Mouse (Mus musculus) T-cell, adult 2 months (primary cell): ENCODE measurements at regions not wholly inside any gene's neighbourhood (a gene's known extent, or its start where the extent isn't known, plus 50 kb on each side); places are given as distances from the start of the nearest gene placed in this dataset.
A peak's percentile ranks its signal among the peaks of the same experiment; 100 is the strongest.

Source experiments
- DNase-seq: peaks from one replicate; pipeline ENCODE4 v3.0.0; 2022; ENCODE audit warnings: low spot score

DNA sequence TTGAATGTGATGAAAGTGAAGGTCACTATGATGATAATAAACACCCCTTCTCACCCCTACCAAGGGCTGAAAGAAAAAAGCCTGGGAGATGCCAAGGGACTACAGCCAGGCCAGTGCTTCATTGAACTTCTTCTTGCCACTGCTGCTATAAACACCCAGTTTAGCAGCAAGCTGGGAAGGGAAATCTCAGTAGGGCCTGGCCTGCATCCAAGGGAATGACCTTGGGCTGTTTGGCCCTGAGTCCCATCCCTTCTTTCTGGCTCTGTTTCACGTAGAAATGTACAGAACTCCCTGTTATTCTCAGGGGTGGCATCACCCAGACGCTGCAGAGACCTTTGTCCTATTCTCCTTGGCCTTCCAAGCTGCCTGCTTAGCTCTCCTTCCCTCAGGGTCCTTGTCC is 450.0 kb upstream of the Tle4 start:
- no peak for DNase-seq

DNA sequence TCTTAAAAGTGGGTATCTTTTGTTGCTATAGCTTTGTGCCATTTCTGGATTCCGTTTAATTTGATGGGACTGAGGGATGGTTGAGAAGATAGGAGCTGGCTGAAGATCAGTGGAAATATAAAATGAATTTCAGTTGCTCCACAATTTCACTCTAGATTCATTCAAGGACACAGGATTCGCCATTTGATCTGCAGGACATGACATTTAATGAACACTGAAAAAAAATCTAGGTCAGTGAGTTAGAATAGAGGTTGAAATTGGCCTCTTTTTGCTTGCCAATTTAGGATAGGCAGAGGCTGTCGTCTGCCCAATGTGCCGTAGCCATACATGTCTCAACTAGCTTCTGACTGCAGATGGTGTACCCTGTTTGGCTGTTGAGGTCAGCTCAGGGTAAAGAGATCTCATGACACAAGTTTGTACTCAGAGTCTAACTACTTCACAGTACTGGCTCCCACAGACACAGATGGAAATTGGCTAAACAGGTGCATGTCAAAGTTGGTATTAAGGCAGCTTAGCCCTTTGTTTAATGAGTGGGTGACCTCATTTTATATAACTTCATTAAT is 449.5 kb upstream of the Tle4 start:
- DNase-seq, result no peak

DNA sequence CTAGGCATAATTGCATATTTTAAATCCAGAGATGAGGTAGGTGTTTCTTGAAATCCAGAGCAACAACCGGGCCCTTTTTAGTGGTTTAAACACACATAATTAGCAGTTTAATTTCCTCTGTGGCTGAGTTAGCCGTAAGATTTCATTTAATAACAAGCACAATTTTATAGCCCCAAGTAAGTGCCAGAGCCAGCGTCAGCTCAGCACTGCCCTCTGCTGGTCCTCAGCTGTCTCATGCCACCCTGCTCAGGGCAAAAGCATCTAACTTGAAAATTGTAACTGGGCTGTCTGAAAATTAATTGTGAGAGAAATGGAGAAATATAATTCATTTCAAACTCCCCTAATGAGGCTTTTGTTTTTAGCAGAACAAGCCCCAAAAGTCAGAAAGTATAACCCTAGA is 437.7 kb upstream of the Tle4 start:
- DNase-seq, result peak; percentile 4

DNA sequence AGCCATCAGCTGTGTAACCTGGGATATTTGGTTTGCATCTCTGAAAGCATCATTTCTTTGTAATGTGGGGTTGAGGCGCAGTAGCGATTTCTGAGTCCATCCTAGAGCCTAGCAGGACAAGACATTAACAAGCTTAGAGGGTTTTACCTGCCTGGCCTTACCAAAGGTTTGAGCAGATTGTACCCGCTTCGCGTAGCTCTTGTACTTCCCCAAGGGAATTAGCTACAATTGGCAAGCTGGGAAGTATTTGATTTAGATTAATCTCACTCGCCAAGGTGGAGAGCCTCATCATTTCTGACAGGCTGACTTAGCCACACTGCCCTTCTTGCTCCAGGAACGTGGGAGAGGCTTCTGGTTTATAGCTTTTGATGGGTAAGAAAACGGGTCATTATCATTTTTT is 436.1 kb upstream of the Tle4 start:
- no peak for DNase-seq

DNA sequence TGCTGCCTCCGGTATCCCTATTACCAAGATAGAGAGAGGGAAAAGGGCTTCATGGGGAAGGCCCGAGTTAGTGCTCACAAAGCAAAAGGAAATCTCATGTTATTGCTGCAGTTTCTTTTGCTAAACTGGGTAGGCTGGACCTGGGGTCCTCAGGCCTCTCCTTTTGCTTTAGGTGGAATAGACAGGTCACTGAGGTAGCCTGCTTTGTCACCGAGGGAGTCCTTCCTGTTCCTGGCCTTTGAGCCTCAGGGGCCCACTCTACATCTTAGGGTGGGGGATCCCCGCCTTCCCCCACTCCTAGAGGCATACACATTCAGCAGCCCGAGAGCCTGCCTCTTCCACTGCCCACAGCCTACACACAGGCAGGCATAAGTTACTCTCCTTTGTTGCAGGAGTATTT is 435.5 kb upstream of the Tle4 start:
- DNase-seq, result no peak

DNA sequence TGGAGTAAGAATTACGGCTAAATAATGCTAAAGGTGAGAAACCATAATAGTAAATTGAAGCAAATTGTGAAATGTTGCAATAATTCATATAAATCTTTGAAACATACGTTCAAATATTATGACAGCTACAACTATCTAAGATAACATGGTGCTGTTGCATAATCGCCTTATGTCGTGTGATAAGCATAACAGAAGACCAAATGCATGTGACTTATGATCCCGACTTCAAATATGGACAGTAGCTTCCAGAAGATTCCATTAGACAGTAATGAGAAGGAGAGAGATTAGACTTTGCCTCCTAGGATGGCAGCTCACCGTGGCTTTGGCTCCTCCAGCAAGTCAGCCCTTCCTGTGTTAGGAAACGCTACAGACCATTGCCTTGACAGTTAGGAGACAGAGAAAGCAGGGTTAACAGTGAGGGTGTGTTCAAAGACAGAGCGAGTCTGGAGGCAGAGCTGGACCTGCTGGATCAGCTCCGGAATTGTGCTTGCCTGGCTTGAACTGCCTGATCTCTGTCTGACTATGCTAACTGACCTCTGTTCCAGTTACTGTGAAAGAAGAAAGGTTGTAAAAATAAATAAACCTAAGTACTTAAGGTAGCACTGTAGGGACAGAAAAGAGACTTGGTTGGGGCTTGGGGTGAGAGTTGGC is 434.6 kb upstream of the Tle4 start:
- DNase-seq, result no peak

DNA sequence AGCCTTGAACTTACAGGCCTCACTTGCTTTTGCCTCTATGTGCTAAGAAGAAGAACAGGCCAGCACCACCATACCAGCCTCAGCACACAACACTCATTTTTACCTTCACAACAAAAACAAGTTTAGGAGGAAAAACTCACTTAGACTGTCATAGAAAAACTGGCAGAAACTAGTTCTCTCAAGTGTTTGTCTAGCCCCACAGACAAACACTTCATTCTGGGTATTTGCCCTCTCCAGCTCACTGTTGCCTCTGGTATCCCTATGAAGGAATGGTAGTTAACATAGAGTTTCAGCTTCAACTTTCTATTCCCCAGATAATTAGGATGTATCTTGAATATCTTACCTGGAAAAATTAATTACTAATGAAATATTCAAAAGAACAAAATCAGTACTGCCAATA is 433.6 kb upstream of the Tle4 start:
- DNase-seq, result no peak

DNA sequence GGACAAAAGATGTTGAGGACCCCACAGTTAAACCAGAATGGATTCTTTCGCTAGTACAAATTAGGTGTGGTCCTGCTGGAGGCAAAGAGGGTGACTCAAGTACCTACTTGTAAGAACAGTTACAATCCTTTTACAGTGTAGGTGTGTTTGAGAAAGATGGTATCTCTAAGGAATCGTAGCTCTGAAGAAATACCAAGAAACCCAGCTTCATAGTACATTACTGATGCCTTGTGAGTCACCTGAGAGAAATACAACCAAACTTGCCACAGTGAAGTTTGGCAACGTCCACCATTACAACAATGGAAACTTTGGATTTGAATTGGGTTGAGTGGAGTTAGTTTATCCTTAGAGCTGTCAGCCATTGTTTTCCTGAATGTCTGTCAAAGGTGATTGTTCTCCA is 405.7 kb upstream of the Tle4 start:
- DNase-seq, result no peak

DNA sequence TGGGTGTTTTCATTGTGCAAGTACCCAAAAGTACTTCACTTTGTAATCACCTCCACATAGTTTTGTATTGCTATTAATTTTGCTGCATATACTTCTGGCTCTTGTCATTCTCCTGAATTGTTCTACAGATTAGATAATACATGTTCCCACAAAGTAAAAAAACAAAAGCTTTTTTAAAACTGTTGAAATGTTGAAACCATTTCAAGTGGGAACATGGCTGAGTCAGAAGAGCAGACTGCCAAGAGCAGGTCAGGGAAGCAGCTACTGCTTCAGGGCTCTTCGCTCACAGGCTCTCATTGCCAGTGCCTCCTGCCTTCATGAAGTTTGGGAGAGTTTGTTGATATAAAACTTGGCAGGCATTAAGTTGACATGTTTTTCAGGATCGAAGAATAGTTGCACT is 395.5 kb upstream of the Tle4 start:
- DNase-seq, result no peak

DNA sequence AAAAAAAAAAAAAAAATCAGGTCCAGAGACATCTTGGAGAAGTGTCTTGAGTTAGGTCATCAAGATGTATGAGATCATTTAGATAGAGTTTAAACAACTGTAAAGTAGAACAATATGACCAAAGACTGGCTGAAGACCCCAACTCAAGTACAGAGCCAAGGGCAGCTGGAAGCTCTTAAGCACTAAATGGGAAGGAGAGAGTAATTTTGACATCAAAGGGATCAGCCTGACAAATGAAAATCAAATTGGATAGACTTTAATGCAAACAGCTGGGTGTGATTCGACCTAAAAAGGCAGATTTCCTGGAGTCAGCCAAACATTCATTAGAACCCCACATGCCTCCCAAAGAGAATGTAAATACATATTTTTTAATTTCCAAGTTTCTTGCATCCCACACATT is 372.3 kb upstream of the Tle4 start:
- DNase-seq, result no peak

DNA sequence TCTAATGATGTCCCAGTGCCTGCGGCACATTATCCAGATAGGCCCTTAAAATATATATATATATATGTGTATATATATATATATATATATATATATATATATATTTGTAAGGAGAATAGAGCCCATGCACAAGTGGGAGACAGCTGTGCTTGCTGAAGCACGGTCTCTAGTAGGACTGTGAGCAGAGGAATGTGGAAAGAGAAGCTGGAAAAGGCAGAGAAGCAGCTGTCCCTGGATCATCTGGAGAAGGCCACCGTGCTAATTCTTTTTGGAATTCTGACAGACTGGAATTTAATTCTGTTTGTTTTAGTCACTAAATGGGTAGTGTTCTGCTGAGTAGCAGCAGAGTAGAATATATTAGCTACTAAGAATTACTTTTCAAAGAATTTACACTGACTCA is 370.4 kb upstream of the Tle4 start:
- DNase-seq, result no peak

DNA sequence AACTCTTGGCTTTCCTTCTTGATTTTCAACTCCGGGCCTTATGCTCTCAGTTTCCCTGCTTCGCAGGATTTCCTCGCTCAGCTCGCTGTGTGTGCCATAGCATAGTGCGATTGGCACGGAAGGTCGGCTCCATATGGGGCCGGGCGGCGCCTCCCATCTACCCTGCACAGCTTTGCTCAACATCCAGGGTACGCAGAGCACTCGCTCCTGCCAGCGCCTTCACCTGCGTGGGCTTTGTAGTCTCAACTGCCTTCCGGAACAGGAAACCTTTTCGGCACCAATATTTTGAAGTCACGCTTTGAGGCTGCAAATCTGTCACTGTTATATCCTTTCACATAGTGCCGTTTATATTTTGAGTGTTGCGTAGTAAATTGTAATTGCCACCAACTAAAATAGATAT is 359.9 kb upstream of the Tle4 start:
- DNase-seq, result no peak

DNA sequence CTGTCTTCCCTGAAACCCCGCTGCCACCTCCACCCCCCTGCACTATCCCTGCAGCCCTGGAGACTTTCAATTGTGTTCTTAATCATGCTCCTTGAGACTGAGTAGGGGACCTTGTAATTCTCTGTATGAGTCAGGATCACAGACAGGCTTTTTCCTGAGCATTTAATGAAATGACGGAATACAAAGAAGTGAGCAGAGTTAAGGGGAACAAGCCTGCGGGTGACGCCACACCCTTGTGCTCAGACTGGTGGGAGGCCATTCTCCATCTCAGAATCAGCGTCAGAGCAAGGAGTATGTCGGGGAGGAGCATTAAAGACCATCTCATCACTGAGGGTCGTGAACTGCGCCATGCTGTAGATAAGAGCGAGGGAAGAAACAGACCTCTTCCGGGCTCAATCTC is 359.3 kb upstream of the Tle4 start:
- no peak for DNase-seq

DNA sequence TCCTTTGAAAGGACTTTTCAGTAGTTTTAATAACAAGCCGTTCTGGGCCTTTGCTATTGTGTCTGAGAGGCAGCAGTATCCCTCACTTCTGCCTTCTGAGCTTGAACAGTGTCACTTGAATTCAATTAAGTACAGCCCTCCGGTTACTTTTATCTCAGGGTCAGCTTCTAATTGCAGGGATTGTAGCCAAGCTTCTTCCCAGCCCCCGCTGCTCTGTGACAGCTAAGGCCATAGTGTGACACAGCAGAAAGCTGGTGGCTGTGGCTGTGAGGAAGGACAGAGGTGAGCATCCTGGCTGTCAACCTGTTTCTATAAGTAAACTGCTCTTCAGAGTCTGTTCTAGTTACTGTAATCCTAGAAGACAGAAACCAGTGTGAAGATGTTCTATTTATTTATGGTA is 358.5 kb upstream of the Tle4 start:
- no peak for DNase-seq

DNA sequence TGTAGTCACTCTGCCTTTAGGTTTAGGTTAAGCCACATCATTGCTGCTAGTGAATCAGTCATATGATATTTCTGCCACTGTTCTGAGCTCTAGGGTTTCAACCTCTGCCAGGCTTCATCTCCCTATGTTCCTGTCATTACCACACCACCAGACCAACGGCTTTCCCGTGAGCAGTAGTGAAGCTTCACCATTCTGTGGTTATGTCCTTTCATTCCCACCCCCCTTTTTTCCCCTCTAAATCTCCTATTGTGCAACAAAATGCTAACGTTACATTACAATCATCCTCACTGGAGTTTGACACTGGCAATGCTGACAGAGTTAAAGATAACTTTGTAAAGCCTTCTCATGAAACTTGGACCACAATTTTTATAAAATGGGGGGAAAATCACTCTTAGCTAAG is 358.1 kb upstream of the Tle4 start:
- no peak for DNase-seq

DNA sequence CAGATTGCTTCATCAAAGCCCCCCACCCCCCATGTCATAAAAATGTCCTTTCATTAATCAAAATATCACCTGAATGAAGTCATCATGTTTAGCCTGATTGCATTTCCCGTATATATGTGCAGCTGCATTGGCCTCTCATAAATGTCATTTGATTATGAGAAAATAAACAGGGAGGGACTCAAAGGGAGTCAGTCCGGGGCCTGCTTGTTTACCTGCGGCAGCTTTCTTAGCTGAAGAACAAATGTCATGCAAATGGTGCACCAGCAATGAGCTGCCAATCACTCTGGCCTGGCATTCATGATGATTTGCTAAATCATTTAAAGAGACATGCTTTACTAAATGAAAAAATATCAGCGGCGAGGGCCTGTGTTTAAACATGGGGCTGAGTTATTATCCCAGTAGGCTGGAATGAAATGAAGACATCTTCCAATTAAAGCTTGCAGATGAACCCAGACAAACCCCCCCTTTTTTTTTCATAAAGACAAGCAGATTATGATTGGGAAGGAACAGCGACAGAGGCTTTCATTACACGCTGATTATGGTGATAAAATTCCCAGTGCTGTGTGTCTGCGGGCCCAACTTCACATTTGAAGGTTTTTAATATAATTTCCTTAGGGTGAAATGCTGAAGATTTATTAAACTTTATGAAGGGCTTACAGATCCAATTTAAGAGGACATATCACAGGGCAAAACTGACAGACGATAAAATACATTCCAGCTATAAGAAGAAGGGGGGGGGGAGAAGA is 342.5 kb upstream of the Tle4 start:
- DNase-seq, result no peak

DNA sequence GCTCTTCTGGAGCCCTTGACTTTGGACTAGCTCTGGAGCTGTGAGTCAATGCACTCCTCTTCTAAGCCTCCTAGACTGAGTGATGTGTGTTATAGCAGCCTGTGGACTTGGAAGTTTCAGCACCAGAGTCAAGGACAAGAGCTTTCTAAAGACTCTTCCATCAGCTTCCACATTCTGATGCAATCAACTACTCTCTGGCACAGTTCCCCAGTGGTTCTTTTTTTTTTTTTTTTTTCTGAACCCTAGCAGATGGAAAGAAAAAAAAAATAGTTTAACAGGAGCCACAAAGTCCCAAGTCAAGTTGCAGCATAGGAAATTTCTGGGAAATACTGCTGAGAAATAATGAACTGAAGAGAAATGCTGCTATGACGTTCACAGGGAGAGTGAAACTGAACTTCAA is 324.4 kb upstream of the Tle4 start:
- DNase-seq, result no peak

DNA sequence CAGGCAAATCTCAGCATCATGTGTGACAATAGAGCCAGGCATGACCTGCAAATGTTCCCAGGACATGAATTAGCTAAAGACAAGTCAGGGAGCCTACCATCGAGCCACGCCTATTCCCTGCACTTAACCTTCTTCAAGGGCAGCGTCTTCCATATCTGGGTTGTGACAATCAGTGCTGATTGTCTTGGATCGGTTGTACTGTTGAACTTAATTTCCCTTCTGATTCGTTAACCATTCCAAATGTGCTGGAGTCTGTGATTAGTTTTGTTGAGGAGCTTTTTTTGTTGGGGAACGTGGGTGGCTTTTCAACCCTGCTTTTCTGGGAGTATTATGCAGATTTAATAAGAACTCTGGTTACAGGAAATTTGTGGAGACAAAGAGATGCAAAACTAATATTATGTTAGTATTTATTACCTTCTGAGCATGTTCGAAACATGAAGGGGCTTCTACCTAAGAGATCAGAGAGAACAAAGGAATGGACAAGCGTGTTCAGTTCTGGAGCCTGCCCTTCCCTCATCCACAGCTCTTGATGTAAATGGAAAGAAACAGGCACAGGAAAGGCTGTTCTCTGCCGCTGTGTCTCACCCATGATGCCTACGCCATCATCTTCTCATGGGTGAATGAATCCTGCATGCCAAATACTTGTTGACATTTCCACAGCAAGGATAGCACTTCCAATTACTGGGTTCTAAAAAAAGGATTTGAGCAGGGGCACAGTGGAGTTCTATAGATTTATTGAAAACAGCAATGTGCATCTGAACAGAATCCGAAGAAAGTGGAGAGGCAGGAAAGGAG is 313.4 kb upstream of the Tle4 start:
- DNase-seq, result no peak

DNA sequence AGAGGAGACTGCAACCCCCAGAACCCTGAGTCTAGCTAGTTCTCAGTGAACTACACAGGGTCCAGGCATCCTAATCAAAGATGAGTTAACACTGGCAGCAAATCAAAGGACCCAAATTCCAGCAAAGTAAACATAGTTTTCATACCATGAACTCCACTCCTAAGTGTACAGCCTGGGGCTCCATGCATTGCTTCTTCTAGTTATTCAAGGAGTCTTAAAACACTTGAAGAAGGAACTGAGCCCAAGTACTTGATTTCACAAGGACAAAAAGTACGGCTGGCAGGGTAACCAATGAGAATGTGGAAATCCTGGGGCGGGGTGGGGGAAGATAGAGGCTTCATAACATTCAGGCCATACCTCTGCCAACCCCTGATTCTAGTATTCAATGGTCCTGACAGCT is 297.0 kb upstream of the Tle4 start:
- DNase-seq, result no peak

DNA sequence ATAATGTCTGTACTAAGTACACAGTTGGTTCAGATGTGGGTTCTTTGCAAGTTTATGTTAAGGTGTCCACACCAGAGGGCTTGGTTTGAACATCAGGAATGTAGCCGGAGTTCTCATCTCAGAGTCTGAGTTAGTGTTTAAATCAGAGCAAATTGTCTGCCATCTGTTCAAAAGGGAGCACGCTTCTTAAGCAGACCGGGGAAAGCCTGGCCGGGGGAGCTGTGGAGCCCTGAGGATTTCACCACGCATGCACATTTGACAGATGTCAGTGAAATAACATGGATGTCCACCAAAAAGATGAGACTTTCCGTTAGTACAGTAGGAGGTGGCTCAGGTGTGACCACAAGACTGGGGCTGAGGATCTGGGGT is 294.5 kb upstream of the Tle4 start:
- DNase-seq, result no peak

DNA sequence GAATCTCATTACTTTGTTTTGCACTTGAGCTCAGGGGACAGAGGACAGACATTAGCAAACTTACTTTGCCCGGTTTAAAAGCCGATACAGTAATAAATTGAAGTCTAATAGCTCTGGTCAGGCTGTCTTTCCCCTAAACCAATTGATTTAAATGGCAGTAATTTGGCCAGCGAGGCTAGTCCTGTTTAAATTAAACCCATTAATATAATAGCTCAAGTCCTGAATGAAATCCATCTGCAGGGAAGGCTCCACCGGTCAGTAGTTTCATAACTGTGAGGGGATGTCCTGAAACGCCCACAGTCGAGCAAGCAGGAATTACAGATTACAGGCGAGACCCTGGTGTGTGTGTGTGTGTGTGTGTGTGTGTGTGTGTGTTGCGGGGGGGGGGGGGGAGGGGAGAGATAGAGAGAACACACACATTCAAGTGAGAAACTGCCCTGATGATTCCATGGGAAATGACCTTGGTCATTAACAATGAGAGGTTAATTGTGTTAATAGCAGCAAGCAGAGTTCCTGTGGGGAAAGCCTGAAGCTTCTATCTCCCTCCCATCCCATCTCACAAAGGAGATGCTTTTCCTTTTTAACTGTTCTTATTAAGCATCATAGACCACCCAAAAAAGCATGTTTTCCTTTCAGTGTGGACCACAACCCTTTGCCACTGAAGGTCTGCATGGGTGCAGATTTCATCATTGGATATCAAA is 294.0 kb upstream of the Tle4 start:
- no peak for DNase-seq

DNA sequence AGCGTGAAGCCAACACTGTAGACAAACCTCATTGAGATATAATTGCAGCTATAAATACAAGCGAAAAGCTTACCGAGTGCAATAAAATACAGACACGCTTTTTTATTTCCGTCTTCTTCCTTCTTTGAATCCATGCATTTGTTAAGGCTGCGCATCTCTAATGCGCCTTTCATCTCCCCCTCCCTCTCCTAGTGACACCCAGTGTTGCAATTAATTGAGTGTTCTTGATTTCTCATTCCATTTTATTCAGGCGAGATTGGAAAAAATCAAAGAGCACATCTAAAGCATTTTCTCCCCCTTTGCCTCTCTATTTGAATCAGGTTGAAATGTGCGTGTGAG is 293.2 kb upstream of the Tle4 start:
- DNase-seq, result no peak
